Comparison of ENCODE assay signal across 8 mouse cellular contexts in the genomic region with DNA sequence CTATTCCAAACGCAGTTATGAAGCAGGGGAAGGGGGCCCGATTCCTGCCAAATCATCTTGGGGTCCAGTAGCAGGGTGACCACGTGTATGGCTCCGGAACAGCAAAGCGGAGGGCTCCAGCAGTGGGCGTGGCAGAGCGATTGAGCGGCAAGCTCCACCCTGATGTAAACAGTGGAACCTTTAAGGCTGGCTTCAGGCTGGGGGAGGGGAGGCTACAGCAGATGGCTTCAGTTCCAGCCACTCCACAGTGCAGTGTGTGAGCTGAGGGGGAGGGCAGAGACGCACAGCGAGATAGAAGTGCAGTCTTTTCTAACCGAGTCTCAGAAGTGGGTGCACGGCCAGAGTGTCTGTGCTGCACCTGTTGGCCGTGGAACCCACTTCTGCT. TPM values are rescaled to one million over a fixed set of nuclear protein-coding genes. Genes with fewer than 3 reads are reported as not detected.
DNase-seq lines count a peak whose midpoint lies in the region; ATAC-seq lines count a peak whose summit lies in the region.

No protein-coding gene starts in this region.

- H3K36me3 ChIP-seq in intestine, embryonic 14.5 days (ENCODE audit: control insufficient read depth, insufficient read depth, low read length), result peaks cover 60% of the 10 kb centered on the region
- H3K36me3 ChIP-seq in liver, embryonic 12.5 days, result peaks cover 95% of the 10 kb centered on the region

- WGBS in intestine, embryonic 14.5 days, result 6% methylated on average over 13 of the region's 13 CpGs
- 17% methylated on average over 13 of the region's 13 CpGs for WGBS in liver, embryonic 12.5 days (ENCODE audit: insufficient replicate concordance)

- H3K9ac ChIP-seq in intestine, embryonic 14.5 days (ENCODE audit: low read length), result no peak overlapping the region
- H3K9ac ChIP-seq in liver, embryonic 12.5 days, result peak overlapping the region; percentile 45

- no peaks in the 10 kb centered on the region for H3K27me3 ChIP-seq in intestine, embryonic 14.5 days (replicated peaks; ENCODE audit: control insufficient read depth, insufficient read depth, low read length)
- no peaks in the 10 kb centered on the region for H3K27me3 ChIP-seq in liver, embryonic 12.5 days (replicated peaks)

- peak; percentile 34 for DNase-seq in kidney, postnatal 10 days
- DNase-seq in kidney, adult 11 months, result no peak
- peak; percentile 72 for DNase-seq in intestine, embryonic 14.5 days (ENCODE audit: low spot score)
- peak; percentile 50 for DNase-seq in neural tube, embryonic 10.5 days (ENCODE audit: extremely low spot score, low spot score)
- DNase-seq in thymus, postnatal 14 days, result no peak
- DNase-seq in gastrocnemius, postnatal 10 days, result no peak

- no peaks in the 10 kb centered on the region for H3K9me3 ChIP-seq in intestine, embryonic 14.5 days (ENCODE audit: control insufficient read depth, low read length)
- no peaks in the 10 kb centered on the region for H3K9me3 ChIP-seq in liver, embryonic 12.5 days (replicated peaks)

- ATAC-seq in erythroid progenitor cell, adult 5-6 weeks (replicated peaks; ENCODE audit: low FRiP score, poor library complexity, severe bottlenecking), result peak; percentile 76
- ATAC-seq in intestine, embryonic 14.5 days (replicated peaks; ENCODE audit: low FRiP score, low TSS enrichment, low read depth), result peak; percentile 89
- ATAC-seq in liver, embryonic 12.5 days, result peak; percentile 90

- H3K4me3 ChIP-seq in intestine, embryonic 14.5 days (ENCODE audit: low read depth, low read length), result no peak overlapping the region
- H3K4me3 ChIP-seq in liver, embryonic 12.5 days, result peak overlapping the region; percentile 15

- H3K27ac ChIP-seq in intestine, embryonic 14.5 days (ENCODE audit: low read depth), result no peak overlapping the region
- H3K27ac ChIP-seq in liver, embryonic 12.5 days, result peak overlapping the region; percentile 85

- H3K4me2 ChIP-seq in intestine, embryonic 14.5 days (ENCODE audit: low read length), result peak overlapping the region; percentile 30
- peak overlapping the region; percentile 54 for H3K4me2 ChIP-seq in liver, embryonic 12.5 days

- H3K4me1 ChIP-seq in intestine, embryonic 14.5 days (replicated peaks; ENCODE audit: control insufficient read depth, insufficient read depth, low read length), result peaks cover 13% of the 10 kb centered on the region
- peaks cover 53% of the 10 kb centered on the region for H3K4me1 ChIP-seq in liver, embryonic 12.5 days

RNA-seq across cellular contexts. Expression of gene Nadk2, which starts 23.3 kb away (rescaled TPM):
- 114 and 185 TPM in 2 replicates for total RNA-seq in erythroid progenitor cell, adult 5-6 weeks (2015; ENCODE audit: low replicate concordance)
- total RNA-seq in erythroid progenitor cell, adult 5-6 weeks (2017; ENCODE audit: low replicate concordance), result 114 and 217 TPM in 2 replicates
- 44.6 and 46.5 TPM in 2 replicates for polyA plus RNA-seq in intestine, embryonic 14.5 days (2014; fragmentation: Nextera tagmentation; extraction: Ambion mirVana)
- 139 and 143 TPM in 2 replicates for polyA plus RNA-seq in liver, embryonic 12.5 days (2016; fragmentation: Nextera tagmentation; extraction: Ambion mirVana)
- 10 to 100 TPM; 24.0 to 26.6 TPM for total RNA-seq in gastrocnemius, postnatal 10 days (2021)

RNA-seq across cellular contexts. Expression of gene Lmbrd2, which starts 46.0 kb away (rescaled TPM):
- total RNA-seq in erythroid progenitor cell, adult 5-6 weeks (2015; ENCODE audit: low replicate concordance), result 10.1 and 20.1 TPM in 2 replicates
- 5.1 and 6.2 TPM in 2 replicates for total RNA-seq in erythroid progenitor cell, adult 5-6 weeks (2017; ENCODE audit: low replicate concordance)
- 4.6 and 4.9 TPM in 2 replicates for polyA plus RNA-seq in intestine, embryonic 14.5 days (2014; fragmentation: Nextera tagmentation; extraction: Ambion mirVana)
- 1.4 and 2.2 TPM in 2 replicates for polyA plus RNA-seq in liver, embryonic 12.5 days (2016; fragmentation: Nextera tagmentation; extraction: Ambion mirVana)
- 10 to 100 TPM; 16.6 to 16.7 TPM for total RNA-seq in gastrocnemius, postnatal 10 days (2021)

Comparison
In these comparisons a context has a peak if more than half of its experiments do, and no peak if none do; other contexts are left out.
1. DNase-seq: peak in kidney, postnatal 10 days (single experiment), intestine, embryonic 14.5 days (single experiment) and neural tube, embryonic 10.5 days (single experiment); none in kidney, adult 11 months (single experiment), thymus, postnatal 14 days (single experiment) and gastrocnemius, postnatal 10 days (single experiment).
2. RNA of gene Nadk2, which starts 23.3 kb away (total RNA-seq): 114 to 217 TPM in erythroid progenitor cell, adult 5-6 weeks; 24.0 to 26.6 TPM in gastrocnemius, postnatal 10 days; every median in the first group is over 4 times any median in the second.
3. Peak in every context shown above with its lines, with median percentiles within 50 percentile points of each other: ATAC-seq.